ENCODE assay signal across 9 mouse cellular contexts in the genomic region with DNA sequence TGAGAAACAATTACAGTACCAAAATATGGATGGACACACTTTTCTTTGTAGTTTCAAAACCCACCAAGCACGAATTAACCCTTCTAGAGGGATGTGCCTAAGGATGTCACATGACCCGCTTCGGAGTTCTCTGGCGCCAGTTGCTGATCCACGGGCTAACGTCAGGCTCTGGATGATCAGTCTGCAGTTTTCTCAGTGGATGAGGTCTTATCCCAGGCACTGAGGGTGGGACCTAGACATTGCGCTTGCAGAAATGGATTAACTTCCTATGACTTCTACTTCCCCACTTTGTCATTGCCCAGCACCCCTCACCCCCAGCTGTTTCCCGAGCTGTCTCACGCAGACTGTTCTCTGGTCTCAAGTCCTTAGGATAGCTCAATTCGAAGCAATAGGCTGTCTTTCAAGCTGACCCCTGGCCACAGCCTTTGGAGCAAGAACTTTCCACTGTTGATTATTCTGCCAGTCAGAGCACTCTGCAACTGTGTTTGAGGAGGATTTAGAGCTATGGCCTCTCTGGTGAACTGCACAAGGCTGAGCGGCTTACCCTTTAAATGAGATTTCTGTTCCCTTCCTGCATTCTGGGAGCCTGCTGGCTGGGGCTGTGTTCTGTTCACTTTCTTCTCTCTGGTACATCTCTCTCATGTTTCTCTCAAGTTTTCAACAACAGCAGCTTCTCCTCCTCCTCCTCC. TPM values are rescaled to one million over a fixed set of nuclear protein-coding genes. Genes with fewer than 3 reads are reported as not detected.
DNase-seq lines count a peak whose midpoint lies in the region; ATAC-seq and TF ChIP-seq lines count a peak whose summit lies in the region.
"Had no signal": no experiment of that assay in that cellular context is flagged by ENCODE, and none has a peak within 500 bp of the region (broad histone marks: within the 10 kb centered on the region; RNA-seq: fewer than 3 reads in every experiment).

No protein-coding gene starts in this region.

- 2% methylated on average over 11 of the region's 11 CpGs for WGBS in midbrain, embryonic 14.5 days

- 0 out of 2 replicates have a peak overlapping the region, but pooled peaks have one; percentile 15 for H3K4me3 ChIP-seq in midbrain, embryonic 14.5 days (replicated peaks; ENCODE audit: low read depth, low read length)
- H3K4me3 ChIP-seq in gastrocnemius, adult 2 months = no peak overlapping the region

- peaks cover 12% of the 10 kb centered on the region for H3K36me3 ChIP-seq in midbrain, embryonic 14.5 days (ENCODE audit: control insufficient read depth, insufficient read depth, low read length)

- peak overlapping the region; percentile 42; the same call in 1 of the 2 replicates for H3K9ac ChIP-seq in midbrain, embryonic 14.5 days (replicated peaks; ENCODE audit: low read length)

- H3K27me3 ChIP-seq in midbrain, embryonic 14.5 days (ENCODE audit: control insufficient read depth, insufficient read depth, low read length) = no peaks in the 10 kb centered on the region

- DNase-seq in adrenal gland, adult 2 months = peak; percentile 12
- DNase-seq in adrenal gland, postnatal 25 days = no peak
- DNase-seq in thymus, postnatal 0 days (ENCODE audit: low spot score) = peak; percentile 15
- no peak for DNase-seq in thymus, postnatal 25 days
- peak; percentile 30 for DNase-seq in induced T-regulatory cell, adult 2 months (ENCODE audit: low read depth)
- DNase-seq in midbrain, embryonic 14.5 days = peak; percentile 60
- no peak for DNase-seq in gastrocnemius, adult 2 months
- no peak for DNase-seq in layer of hippocampus, postnatal 25 days (ENCODE audit: extremely low spot score in 1 of 2, low spot score in 1 of 2)

- H3K9me3 ChIP-seq in midbrain, embryonic 14.5 days (ENCODE audit: control insufficient read depth, low read length) = no peaks in the 10 kb centered on the region

- H3K4me1 ChIP-seq in midbrain, embryonic 14.5 days (ENCODE audit: control insufficient read depth, insufficient read depth, low read length) = 0 out of 2 replicates have a peak, but pooled peaks cover 3% of the 10 kb centered on the region

- peak; percentile 85 for ATAC-seq in midbrain, embryonic 14.5 days (ENCODE audit: low FRiP score, low TSS enrichment)

- intact Hi-C loops in gastrocnemius, adult 2 months (cut with DNase I) = loop anchor here (1.0 to 10.0 kb wide), 2 partner anchors 114 to 311 kb away; no protein-coding TSS in a partner anchor

- H3K27ac ChIP-seq in midbrain, embryonic 14.5 days (replicated peaks; ENCODE audit: low read depth, low read length) = no peak overlapping the region
- no peak overlapping the region for H3K27ac ChIP-seq in gastrocnemius, adult 2 months
- H3K27ac ChIP-seq: macrophage had no signal

- peak overlapping the region; percentile 53 for H3K4me2 ChIP-seq in midbrain, embryonic 14.5 days (ENCODE audit: low read length)

- TF ChIP-seq CTCF in gastrocnemius, adult 2 months (IDR thresholded peaks at IDR 0.05) = no peak

RNA-seq across cellular contexts. Expression of a gene that starts 7.6 kb away (rescaled TPM):
- not detected for total RNA-seq in adrenal gland, adult 2 months (2021)
- not detected in 2 replicates for polyA plus RNA-seq in adrenal gland, adult 2 months (2012; rRNA removed)
- total RNA-seq in adrenal gland, postnatal 25 days (2021) = not detected in 2 replicates
- polyA plus RNA-seq in thymus, postnatal 0 days (2015; fragmentation: Nextera tagmentation; extraction: Ambion mirVana) = not detected in 2 replicates
- polyA plus RNA-seq in midbrain, embryonic 14.5 days (2014; fragmentation: Nextera tagmentation; extraction: Ambion mirVana) = not detected in 2 replicates
- not detected for total RNA-seq in gastrocnemius, adult 2 months (2021)
- not detected for total RNA-seq in layer of hippocampus, postnatal 25 days (2021)
- polyA plus RNA-seq: macrophage had no signal

RNA-seq across cellular contexts. Expression of a gene that starts 26.7 kb away (rescaled TPM):
- 1 to 10 TPM; 2.1 to 4.7 TPM for total RNA-seq in adrenal gland, adult 2 months (2021)
- 0.76 and 1.4 TPM in 2 replicates for polyA plus RNA-seq in adrenal gland, adult 2 months (2012; rRNA removed)
- 1.2 and 1.9 TPM in 2 replicates for total RNA-seq in adrenal gland, postnatal 25 days (2021)
- polyA plus RNA-seq in thymus, postnatal 0 days (2015; fragmentation: Nextera tagmentation; extraction: Ambion mirVana) = 0.23 and 0.24 TPM in 2 replicates
- polyA plus RNA-seq in midbrain, embryonic 14.5 days (2014; fragmentation: Nextera tagmentation; extraction: Ambion mirVana) = 0.13 TPM in 1 of 2 replicates, not detected in the other
- total RNA-seq in gastrocnemius, adult 2 months (2021) = 10 to 100 TPM; 37.8 to 63.6 TPM
- 1 to 10 TPM; 4.1 to 5.4 TPM for total RNA-seq in layer of hippocampus, postnatal 25 days (2021)
- polyA plus RNA-seq: macrophage had no signal

Comparison
In these comparisons a context has a peak if more than half of its experiments do, and no peak if none do; other contexts are left out.
1. DNase-seq: peak in adrenal gland, adult 2 months (single experiment), thymus, postnatal 0 days (single experiment), induced T-regulatory cell, adult 2 months (single experiment) and midbrain, embryonic 14.5 days (single experiment); none in adrenal gland, postnatal 25 days (single experiment), thymus, postnatal 25 days (single experiment), gastrocnemius, adult 2 months (single experiment) and layer of hippocampus, postnatal 25 days (0 of 2).
2. RNA of a gene that starts 26.7 kb away (total RNA-seq): 37.8 to 63.6 TPM in gastrocnemius, adult 2 months; 4.1 to 5.4 TPM in layer of hippocampus, postnatal 25 days, 2.1 to 4.7 TPM in adrenal gland, adult 2 months and 1.2 to 1.9 TPM in adrenal gland, postnatal 25 days; every median in the first group is over 4 times any median in the second.